Mouse (Mus musculus): ENCODE results near the gene Mafb.

DNA sequence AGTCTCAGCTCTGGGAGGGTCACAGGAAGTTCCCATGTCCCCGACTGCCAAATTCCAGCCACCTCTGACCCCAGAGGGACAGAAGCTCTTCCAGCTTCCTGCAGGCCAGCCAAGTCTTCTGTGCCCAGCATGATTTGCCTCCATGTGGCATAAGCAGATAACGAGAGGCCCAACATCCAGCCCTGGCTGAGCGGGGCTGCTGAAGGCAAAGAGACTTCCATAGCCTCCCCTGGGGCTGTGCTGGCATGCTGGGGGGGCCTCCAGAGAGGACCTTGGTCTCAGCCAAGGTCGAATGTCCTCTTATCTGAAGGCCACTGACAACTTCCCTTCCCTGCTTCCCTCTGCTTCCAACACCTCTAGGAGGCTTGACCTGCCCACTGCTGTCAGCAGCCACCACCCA is 39.7 kb downstream of the Mafb start:
- TF ChIP-seq CTCF (IDR thresholded peaks at IDR 0.05; ENCODE audit: low read depth, low read length) (no peak), TAL1 (conservative IDR thresholded peaks at IDR 0.05; ENCODE audit: low read depth, low read length) (no peak), GATA1 (IDR thresholded peaks at IDR 0.05; ENCODE audit: borderline replicate concordance, low read length) (no peak), POLR2AphosphoS5 (IDR thresholded peaks at IDR 0.05; ENCODE audit: insufficient replicate concordance, low read depth, low read length) (no peak), GATA2 (IDR thresholded peaks at IDR 0.05; ENCODE audit: borderline replicate concordance, low read depth, low read length) (no peak)
